Mouse (Mus musculus) small intestine, adult 2 months (tissue): ENCODE results near the gene Erg28.

Experiments used
- CTCF ChIP-seq: fragments of 200-500 bp; IDR thresholded peaks from 2 replicates; pipeline ENCODE4 v1.5.1; 2012; ENCODE audit warnings: low read depth, mild to moderate bottlenecking, control low read depth, inconsistent platforms, low read length, moderate library complexity, mixed read lengths; ENCODE audit not compliant: insufficient replicate concordance, insufficient read length; ENCODE audit errors: extremely low read depth
- POLR2A ChIP-seq: fragments of 200-500 bp; IDR thresholded peaks from 2 replicates; pipeline ENCODE4 v1.6.1; 2012; ENCODE audit warnings: low read depth, mild to moderate bottlenecking, control low read depth, inconsistent platforms, low read length, moderate library complexity

GRCm38 (mm10) chr12:85828856-85829255 is 4.5 kb upstream of the Erg28 start:
- TF ChIP-seq CTCF: no peak
- no peak for TF ChIP-seq POLR2A
